Mouse (Mus musculus) midbrain, embryonic 16.5 days (tissue): ENCODE measurements around the gene Olfr223. TPM values are rescaled to one million over a fixed set of nuclear protein-coding genes. Genes with fewer than 3 reads are reported as not detected.
"Not testable (repeated sequence)": the region's sequence is repeated elsewhere in the genome, so short reads cannot be mapped to it uniquely, and the experiment has no call there.

ENCODE experiments used
- ATAC-seq: fragments of 200-750 bp; cut with Nextera tagmentation; 2 replicates; pipeline ENCODE4 v1.8.0; 2017; ENCODE audit warnings: moderate TSS enrichment
- H3K27ac ChIP-seq: fragments of 300-500 bp; sonication (generic); 2 replicates; pipeline ENCODE4 v1.5.1; 2014; ENCODE audit warnings: mild to moderate bottlenecking, low read length, mixed read lengths
- H3K27me3 ChIP-seq: fragments of 300-500 bp; sonication (generic); 2 replicates; pipeline ENCODE4 v1.6.1; 2014; ENCODE audit warnings: low read depth, low read length, mixed read lengths; ENCODE audit not compliant: control insufficient read depth, insufficient read depth
- H3K36me3 ChIP-seq: fragments of 300-500 bp; sonication (generic); 2 replicates; pipeline ENCODE4 v1.6.1; 2014; ENCODE audit warnings: mild to moderate bottlenecking, low read length, moderate library complexity, mixed read lengths; ENCODE audit not compliant: control insufficient read depth, insufficient read depth
- H3K4me1 ChIP-seq: fragments of 300-500 bp; sonication (generic); 2 replicates; pipeline ENCODE4 v1.6.1; 2014; ENCODE audit warnings: mild to moderate bottlenecking, low read length, mixed read lengths; ENCODE audit not compliant: control insufficient read depth, insufficient read depth
- H3K4me2 ChIP-seq: fragments of 300-500 bp; sonication (generic); 2 replicates; pipeline ENCODE4 v1.6.1; 2014; ENCODE audit warnings: mild to moderate bottlenecking, low read length, mixed read lengths
- H3K4me3 ChIP-seq: fragments of 300-500 bp; sonication (generic); 2 replicates; pipeline ENCODE4 v1.5.1; 2014; ENCODE audit warnings: low read depth, mild to moderate bottlenecking, low read length, moderate library complexity, mixed read lengths
- H3K9ac ChIP-seq: fragments of 300-500 bp; sonication (generic); 2 replicates; pipeline ENCODE4 v1.6.1; 2014; ENCODE audit warnings: low read depth, low read length, mixed read lengths
- H3K9me3 ChIP-seq: fragments of 300-500 bp; sonication (generic); replicated peaks from 2 replicates; pipeline ENCODE4 v1.6.1; 2014; ENCODE audit warnings: mild to moderate bottlenecking, low read length, mixed read lengths; ENCODE audit not compliant: control insufficient read depth, poor library complexity, severe bottlenecking
- WGBS: fragments of 180-500 bp; shearing (Covaris S2); extraction: QIAGEN DNeasy Blood & Tissue Kit; methylation state at CpG from one replicate; pipeline ENCODE4 v1.1.7; 2014; 5-methylcytosine and 5-hydroxymethylcytosine counted together
- polyA plus RNA-seq: library from polyadenylated mRNA; unstranded; fragments of >200 nt; fragmentation: Nextera tagmentation; extraction: Ambion mirVana; gene quantifications from 2 replicates; pipeline ENCODE4 v1.2.1, GENCODE M21; 2015

Olfr223 gene
- polyA plus RNA-seq, 1 experiment from 2014 or later: not detected

DNA sequence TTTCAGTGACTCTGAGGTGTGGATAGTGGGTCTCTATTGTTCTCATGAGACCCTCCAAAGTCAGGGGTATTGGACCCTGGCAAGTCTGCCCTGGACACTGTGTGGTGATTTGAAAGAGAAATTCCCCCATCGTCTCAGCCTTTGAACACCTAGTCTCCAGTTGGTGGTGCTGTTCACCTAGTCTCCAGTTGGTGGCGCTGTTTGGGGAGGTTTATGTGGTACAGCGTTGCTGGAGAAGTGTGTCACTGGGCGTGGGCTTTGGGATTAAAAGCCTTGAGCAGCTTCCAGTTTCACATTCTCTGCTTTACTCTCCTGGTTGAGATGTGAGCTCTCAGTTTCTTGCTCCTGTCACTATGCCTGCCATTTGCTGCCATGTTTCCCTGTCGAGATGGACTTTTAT is 39.9 kb upstream of the Olfr223 start:
- no peaks in the 10 kb centered on the region for H3K27me3 ChIP-seq
- ATAC-seq: no peak
- no peak overlapping the region for H3K4me2 ChIP-seq
- H3K36me3 ChIP-seq: no peaks in the 10 kb centered on the region
- H3K9me3 ChIP-seq: no peaks in the 10 kb centered on the region
- H3K4me3 ChIP-seq: no peak overlapping the region
- no peaks in the 10 kb centered on the region for H3K4me1 ChIP-seq
- H3K9ac ChIP-seq: no peak overlapping the region
- 29% methylated on average over 5 of the region's 5 CpGs for WGBS
- H3K27ac ChIP-seq: no peak overlapping the region

DNA sequence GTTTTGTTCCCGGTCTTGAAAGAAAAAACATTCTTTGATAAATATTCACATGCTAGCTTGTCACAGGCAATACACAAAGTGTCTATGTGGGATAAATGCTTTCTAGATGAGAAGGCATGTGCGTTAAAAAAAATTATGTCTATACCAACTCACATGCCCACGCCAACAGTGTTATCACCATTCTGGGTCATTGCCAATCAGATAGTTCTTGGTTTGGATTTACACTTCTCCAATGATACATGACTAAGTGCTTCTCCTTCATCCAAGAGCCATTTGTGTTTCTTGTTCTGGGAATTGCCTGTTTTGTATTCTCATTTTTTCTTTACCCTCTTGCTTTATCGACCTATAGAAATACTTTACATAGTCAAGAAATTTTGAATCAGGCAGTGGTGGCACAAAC is 38.9 kb upstream of the Olfr223 start:
- no peak for ATAC-seq
- H3K27ac ChIP-seq: no peak overlapping the region
- no peaks in the 10 kb centered on the region for H3K9me3 ChIP-seq
- no peak overlapping the region for H3K9ac ChIP-seq
- H3K27me3 ChIP-seq: no peaks in the 10 kb centered on the region
- no peaks in the 10 kb centered on the region for H3K36me3 ChIP-seq
- no peak overlapping the region for H3K4me3 ChIP-seq
- 87% methylated on average over 4 of the region's 4 CpGs for WGBS
- H3K4me1 ChIP-seq: no peaks in the 10 kb centered on the region
- no peak overlapping the region for H3K4me2 ChIP-seq

DNA sequence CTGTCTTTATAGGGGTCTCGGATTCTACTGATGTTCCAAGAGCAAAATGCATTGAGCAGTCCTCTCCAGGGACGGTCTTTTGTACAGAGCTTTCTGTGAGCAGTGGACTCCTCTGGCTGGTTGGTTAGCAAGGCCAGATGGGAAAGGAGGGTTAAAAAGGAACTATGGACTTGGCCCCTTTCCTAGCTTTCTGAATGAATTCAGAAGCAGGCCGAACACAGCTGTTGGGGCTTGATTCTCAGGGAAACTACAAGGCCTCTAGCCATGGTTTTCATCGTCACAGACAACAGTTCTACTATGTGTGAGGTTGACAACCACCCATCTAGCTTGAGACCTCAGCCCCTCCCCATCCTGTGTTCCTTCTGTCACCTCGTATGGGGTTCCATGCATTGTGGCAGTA is 36.8 kb upstream of the Olfr223 start:
- no peak overlapping the region for H3K4me3 ChIP-seq
- 67% methylated on average over 5 of the region's 5 CpGs for WGBS
- no peaks in the 10 kb centered on the region for H3K9me3 ChIP-seq
- H3K36me3 ChIP-seq: no peaks in the 10 kb centered on the region
- H3K9ac ChIP-seq: no peak overlapping the region
- H3K27ac ChIP-seq: no peak overlapping the region
- no peak overlapping the region for H3K4me2 ChIP-seq
- H3K4me1 ChIP-seq: no peaks in the 10 kb centered on the region
- ATAC-seq: no peak
- H3K27me3 ChIP-seq: no peaks in the 10 kb centered on the region

- H3K4me3 ChIP-seq: no peak overlapping the region
- no peak for ATAC-seq
- no peak overlapping the region for H3K9ac ChIP-seq
- H3K4me1 ChIP-seq: no peaks in the 10 kb centered on the region
- H3K27me3 ChIP-seq: no peaks in the 10 kb centered on the region
- H3K36me3 ChIP-seq: no peaks in the 10 kb centered on the region
- no peak overlapping the region for H3K27ac ChIP-seq
- WGBS: 86% methylated on average over 5 of the region's 5 CpGs
- H3K9me3 ChIP-seq: no peaks in the 10 kb centered on the region
- H3K4me2 ChIP-seq: no peak overlapping the region
These were observed 35.1 kb upstream of the Olfr223 start for GRCm38 (mm10) chr11:59628177-59628576.

DNA sequence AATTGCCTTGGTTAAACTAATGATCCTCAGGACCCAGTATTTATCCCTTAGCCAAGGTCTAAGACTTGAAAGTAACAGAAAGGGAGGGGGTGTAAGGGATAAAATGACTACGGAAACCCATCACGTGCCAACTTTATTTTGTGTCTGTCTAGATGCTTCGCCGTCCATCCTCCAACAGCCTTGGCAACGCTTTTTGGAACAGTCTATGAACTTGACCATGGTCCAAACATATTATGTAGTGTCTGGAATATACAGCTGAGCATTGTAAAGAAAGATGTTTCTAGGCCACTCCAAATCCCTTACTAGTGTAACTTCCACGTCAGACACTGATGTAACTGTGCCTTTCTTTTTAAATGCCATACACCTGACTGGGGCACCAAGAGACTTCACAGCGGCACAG is 33.1 kb upstream of the Olfr223 start:
- no peak overlapping the region for H3K27ac ChIP-seq
- 86% methylated on average over 7 of the region's 7 CpGs for WGBS
- H3K9me3 ChIP-seq: no peaks in the 10 kb centered on the region
- no peaks in the 10 kb centered on the region for H3K36me3 ChIP-seq
- no peaks in the 10 kb centered on the region for H3K27me3 ChIP-seq
- H3K4me2 ChIP-seq: no peak overlapping the region
- no peak for ATAC-seq
- H3K4me3 ChIP-seq: no peak overlapping the region
- no peaks in the 10 kb centered on the region for H3K4me1 ChIP-seq
- no peak overlapping the region for H3K9ac ChIP-seq

GRCm38 (mm10) chr11:59624017-59624630 is 31.0 kb upstream of the Olfr223 start:
- no peaks in the 10 kb centered on the region for H3K9me3 ChIP-seq
- no peaks in the 10 kb centered on the region for H3K4me1 ChIP-seq
- H3K4me2 ChIP-seq: no peak overlapping the region
- H3K27ac ChIP-seq: no peak overlapping the region
- no peak overlapping the region for H3K9ac ChIP-seq
- 38% methylated on average over 6 of the region's 6 CpGs for WGBS
- no peak overlapping the region for H3K4me3 ChIP-seq
- H3K27me3 ChIP-seq: no peaks in the 10 kb centered on the region
- peak; percentile 76; the same call in 1 of the 2 replicates for ATAC-seq
- no peaks in the 10 kb centered on the region for H3K36me3 ChIP-seq

- H3K27me3 ChIP-seq: no peaks in the 10 kb centered on the region
- 73% methylated on average over 3 of the region's 3 CpGs for WGBS
These were observed 29.1 kb upstream of the Olfr223 start for GRCm38 (mm10) chr11:59622214-59622613.

GRCm38 (mm10) chr11:59616986-59617385 is 23.9 kb upstream of the Olfr223 start:
- 100% methylated on average over 2 of the region's 2 CpGs for WGBS
- H3K4me3 ChIP-seq, H3K36me3 ChIP-seq, H3K9ac ChIP-seq, H3K4me2 ChIP-seq, ATAC-seq, H3K27ac ChIP-seq, H3K4me1 ChIP-seq, H3K9me3 ChIP-seq, H3K27me3 ChIP-seq: not testable (repeated sequence)

More at GRCm38 (mm10) chr11:59622214-59622613, 29.1 kb upstream of the Olfr223 start:
- no peak for ATAC-seq
- no peaks in the 10 kb centered on the region for H3K36me3 ChIP-seq
- no peak overlapping the region for H3K4me3 ChIP-seq
- H3K9me3 ChIP-seq: no peaks in the 10 kb centered on the region
- H3K27ac ChIP-seq: no peak overlapping the region
- H3K4me1 ChIP-seq: no peaks in the 10 kb centered on the region
- no peak overlapping the region for H3K9ac ChIP-seq
- no peak overlapping the region for H3K4me2 ChIP-seq

DNA sequence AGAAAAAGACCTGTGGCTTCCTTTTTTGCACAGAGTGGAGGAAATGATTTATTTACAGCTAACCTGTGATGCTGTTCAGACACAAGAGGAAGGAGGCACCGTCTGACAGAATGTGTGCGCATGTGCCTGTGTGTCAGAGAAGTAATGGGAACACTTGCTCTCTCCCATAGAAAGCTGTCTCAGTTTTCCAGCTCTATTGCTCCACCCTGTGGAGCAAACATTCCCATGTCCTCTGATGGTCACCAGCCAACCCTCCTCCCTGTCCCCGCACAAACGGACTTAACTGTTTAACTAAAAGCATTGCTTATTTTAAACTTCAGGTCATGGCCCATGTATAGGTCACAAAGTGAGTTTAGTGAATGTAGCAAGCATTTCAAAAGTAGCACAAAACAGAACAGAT is 21.0 kb upstream of the Olfr223 start:
- no peak overlapping the region for H3K4me3 ChIP-seq
- 53% methylated on average over 4 of the region's 4 CpGs for WGBS
- no peaks in the 10 kb centered on the region for H3K36me3 ChIP-seq
- no peaks in the 10 kb centered on the region for H3K27me3 ChIP-seq
- H3K27ac ChIP-seq: no peak overlapping the region
- no peak for ATAC-seq
- H3K9me3 ChIP-seq: no peaks in the 10 kb centered on the region
- no peaks in the 10 kb centered on the region for H3K4me1 ChIP-seq
- H3K9ac ChIP-seq: no peak overlapping the region
- H3K4me2 ChIP-seq: no peak overlapping the region
